ENCODE assay signal across 8 mouse cellular contexts in the genomic region with DNA sequence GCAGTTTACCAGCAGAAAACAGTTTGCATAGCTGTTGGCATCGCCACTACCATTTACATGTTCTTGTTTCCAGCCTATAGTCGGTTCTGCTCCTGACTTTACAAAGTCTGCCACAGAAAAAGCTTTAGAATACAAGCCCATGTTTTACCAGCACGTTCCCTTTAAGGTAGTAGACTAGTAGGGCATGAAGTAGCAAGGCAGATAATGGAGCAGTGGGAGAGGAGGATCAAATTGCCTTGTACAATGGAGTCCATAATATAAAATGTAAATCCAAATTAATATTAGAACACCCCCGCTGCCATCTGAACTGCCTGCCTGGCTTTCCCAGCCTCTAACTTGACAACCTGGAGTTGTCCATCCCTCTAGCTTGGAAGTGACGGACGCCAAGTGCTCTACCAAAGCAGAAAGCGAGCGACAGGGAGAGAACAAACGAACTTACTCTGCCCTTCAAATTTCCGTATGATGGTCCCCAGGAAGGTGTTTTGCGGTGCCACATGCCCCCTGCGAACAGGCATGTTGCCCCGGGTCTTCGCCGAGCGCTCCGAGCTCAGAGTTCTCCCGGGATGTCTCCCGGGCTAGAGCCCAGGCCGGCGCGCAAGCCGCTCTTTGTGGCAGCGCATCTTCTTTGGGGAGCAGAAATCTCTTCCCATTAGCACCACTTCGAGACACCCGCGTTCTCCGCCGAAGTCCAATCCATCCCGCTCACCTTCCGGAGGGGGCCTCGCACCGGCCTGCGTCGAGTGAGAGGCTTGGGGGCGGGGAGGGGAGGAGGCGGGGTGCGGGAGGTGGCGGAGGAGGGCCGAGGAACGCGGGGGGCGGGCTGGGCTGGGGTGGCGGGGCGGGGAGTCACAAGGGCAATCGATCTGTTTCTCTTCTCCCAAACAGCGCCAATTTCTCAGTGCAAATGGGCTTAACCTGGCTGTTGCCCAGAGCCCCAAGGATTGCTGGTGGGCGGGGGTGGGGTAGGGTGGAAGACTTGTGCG. TPM values are rescaled to one million over a fixed set of nuclear protein-coding genes. Genes with fewer than 3 reads are reported as not detected.
A peak's percentile ranks its signal among the peaks of the same experiment; 100 is the strongest.
DNase-seq lines count a peak whose midpoint lies in the region; ATAC-seq and TF ChIP-seq lines count a peak whose summit lies in the region.

A gene (minus strand): TSS at position 725 of the 983 bp plus-strand sequence.

- peak within 1 kb of the TSS; percentile 59; the same call in 1 of the 2 replicates for H3K9ac ChIP-seq in heart, embryonic 11.5 days (ENCODE audit: low read depth, low read length)
- peak within 1 kb of the TSS; percentile 77 for H3K9ac ChIP-seq in midbrain, postnatal 0 days (replicated peaks; ENCODE audit: low read length, poor library complexity, severe bottlenecking)

- peaks cover 12% of the 10 kb centered on the region for H3K27me3 ChIP-seq in heart, embryonic 11.5 days (ENCODE audit: control insufficient read depth, insufficient read depth, low read length)
- no peaks in the 10 kb centered on the region for H3K27me3 ChIP-seq in midbrain, postnatal 0 days (ENCODE audit: insufficient read depth, low read length)

- 0 out of 2 replicates have a peak, but pooled peaks cover 2% of the 10 kb centered on the region for H3K4me1 ChIP-seq in heart, embryonic 11.5 days (ENCODE audit: control insufficient read depth, insufficient read depth, low read length)
- H3K4me1 ChIP-seq in midbrain, postnatal 0 days (ENCODE audit: insufficient read depth, low read length): no peaks in the 10 kb centered on the region

- WGBS in heart, embryonic 11.5 days (ENCODE audit: insufficient replicate concordance): under 1% methylated on average over 41 of the region's 49 CpGs
- whole genome bisulfite sequencing in midbrain, postnatal 0 days: under 1% methylated on average over 37 of the region's 49 CpGs

- no peak within 1 kb of the TSS for H3K27ac ChIP-seq in heart, embryonic 11.5 days (ENCODE audit: low read depth, low read length)
- H3K27ac ChIP-seq in midbrain, postnatal 0 days (ENCODE audit: low read depth, low read length): peak within 1 kb of the TSS; percentile 87

- ATAC-seq in heart, embryonic 11.5 days (replicated peaks; ENCODE audit: insufficient number of reproducible peaks, low FRiP score, low TSS enrichment): no peak
- peak; percentile 58 for ATAC-seq in frontal cortex, adult (ENCODE audit: low TSS enrichment)
- peak; percentile 86 for ATAC-seq in midbrain, postnatal 0 days (ENCODE audit: low FRiP score)

- H3K4me3 ChIP-seq in heart, embryonic 11.5 days (ENCODE audit: low read depth, low read length): peak within 1 kb of the TSS; percentile 57
- peak within 1 kb of the TSS; percentile 66 for H3K4me3 ChIP-seq in midbrain, postnatal 0 days (ENCODE audit: low read depth, low read length)

- TF ChIP-seq CTCF in midbrain, postnatal 0 days (IDR thresholded peaks at IDR 0.05): no peak

- DNase-seq in heart, adult 9 months (ENCODE audit: low spot score in 2 of 2): no peak
- peak; percentile 67 for DNase-seq in brain, adult 2 months (ENCODE audit: low read depth, low spot score)
- DNase-seq in left cerebral cortex, adult 8-10 months (ENCODE audit: low spot score in 2 of 2): peak; percentile 27 to 51
- DNase-seq in midbrain, postnatal 0 days (ENCODE audit: low spot score): peak; percentile 57
- DNase-seq in spleen, postnatal 4 days (ENCODE audit: low spot score in 2 of 2): no peak
- no peak for DNase-seq in gastrocnemius, adult 8-10 months (ENCODE audit: low spot score in 2 of 2)

- H3K9me3 ChIP-seq in heart, embryonic 11.5 days (replicated peaks; ENCODE audit: control insufficient read depth, low read length): no peaks in the 10 kb centered on the region
- H3K9me3 ChIP-seq in midbrain, postnatal 0 days (ENCODE audit: low read length): no peaks in the 10 kb centered on the region

- H3K4me2 ChIP-seq in heart, embryonic 11.5 days: peak within 1 kb of the TSS; percentile 79
- H3K4me2 ChIP-seq in midbrain, postnatal 0 days (ENCODE audit: low read depth, low read length, poor library complexity, severe bottlenecking): peak within 1 kb of the TSS; percentile 57

- no peaks in the 10 kb centered on the region for H3K36me3 ChIP-seq in heart, embryonic 11.5 days (ENCODE audit: control insufficient read depth, insufficient read depth, low read length)
- no peaks in the 10 kb centered on the region for H3K36me3 ChIP-seq in midbrain, postnatal 0 days (ENCODE audit: insufficient read depth, low read length)

RNA-seq across cellular contexts. Expression of the gene that starts here (rescaled TPM):
- polyA plus RNA-seq in heart, embryonic 11.5 days (2014; fragmentation: Nextera tagmentation; extraction: Ambion mirVana): 5.5 and 7.4 TPM in 2 replicates
- total RNA-seq in left cerebral cortex, adult 8-10 months (2022): 10 to 100 TPM; 69.1 to 91.8 (median 80.5) TPM
- total RNA-seq in midbrain, postnatal 0 days (2014; rRNA removed): 10.5 and 17.8 TPM in 2 replicates
- polyA plus RNA-seq in midbrain, postnatal 0 days (2015; fragmentation: Nextera tagmentation; extraction: Ambion mirVana): 6.5 and 8.6 TPM in 2 replicates
- total RNA-seq in gastrocnemius, adult 8-10 months (2022): under 1 TPM; 0.13 to 0.48 (median 0.21) TPM

Comparison
In these comparisons a context has a peak if more than half of its experiments do, and no peak if none do; other contexts are left out.
1. DNase-seq: peak in brain, adult 2 months (single experiment), left cerebral cortex, adult 8-10 months (2 of 2) and midbrain, postnatal 0 days (single experiment); none in heart, adult 9 months (0 of 2), spleen, postnatal 4 days (0 of 2) and gastrocnemius, adult 8-10 months (0 of 2).